Mouse (Mus musculus): ENCODE data around the gene Il27ra.

DNA sequence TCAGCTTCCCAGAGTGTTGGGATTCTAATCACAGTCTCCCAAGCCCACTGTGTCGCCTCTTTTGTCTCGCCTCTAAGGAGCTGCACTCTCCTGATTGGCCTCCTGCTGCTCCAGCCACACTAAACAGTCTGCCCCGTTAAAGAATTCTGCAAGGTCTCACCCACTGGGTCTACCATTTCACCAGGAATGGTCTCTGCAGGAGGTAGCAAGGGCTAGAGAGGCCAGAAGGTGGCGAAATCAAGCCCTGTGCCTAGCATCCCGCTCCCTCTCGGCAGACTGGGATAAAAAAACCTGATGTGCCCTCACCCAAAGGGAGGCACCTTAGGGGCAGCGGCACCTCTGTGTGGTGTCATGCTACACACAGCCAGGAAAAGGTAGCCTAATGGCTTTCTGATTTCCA is 1.7 kb upstream of the Il27ra start:
- no peak for TF ChIP-seq POLR2A (IDR thresholded peaks at IDR 0.05; ENCODE audit: insufficient read depth, low read depth, low read length)
- no peak for TF ChIP-seq CTCF (IDR thresholded peaks at IDR 0.05; ENCODE audit: insufficient read depth, low read depth, low read length)
